Mouse (Mus musculus) CH12.LX (cell line): ENCODE measurements around the gene 1700025C18Rik. TPM values are rescaled to one million over a fixed set of nuclear protein-coding genes. Genes with fewer than 3 reads are reported as not detected.

ENCODE experiments used
- DNase-seq: peaks from one replicate; pipeline ENCODE4 v3.0.0-alpha.2; 2013; ENCODE audit errors: extremely low read depth
- H3K27ac ChIP-seq: 2 replicates; pipeline ENCODE4 v1.5.1; 2012; ENCODE audit warnings: low read depth, mild to moderate bottlenecking, control low read depth, moderate library complexity; ENCODE audit not compliant: insufficient read depth
- H3K27me3 ChIP-seq: replicated peaks from 2 replicates; pipeline ENCODE3; 2012; ENCODE audit warnings: inconsistent platforms
- H3K36me3 ChIP-seq, 2 experiments: replicated peaks in 1 of 2; 2 replicates each; pipeline versions ENCODE3 to v1.6.1; 2012; ENCODE audit warnings: inconsistent platforms in 1 of 2, low read length in 1 of 2, mild to moderate bottlenecking in 1 of 2, mixed read lengths in 1 of 2, moderate library complexity in 1 of 2; ENCODE audit not compliant: control insufficient read depth in 1 of 2, insufficient read depth in 1 of 2
- H3K4me1 ChIP-seq, 2 experiments: 2 replicates each; pipeline ENCODE4 v1.6.1; 2012; ENCODE audit warnings: inconsistent platforms in 1 of 2, moderate library complexity in 1 of 2; ENCODE audit not compliant: insufficient read depth in 2 of 2, control insufficient read depth in 1 of 2
- H3K4me2 ChIP-seq: 2 replicates; pipeline ENCODE4 v1.6.1; 2012; ENCODE audit warnings: low read depth, mild to moderate bottlenecking, control low read depth; ENCODE audit not compliant: poor library complexity, insufficient read depth, severe bottlenecking
- H3K4me3 ChIP-seq, 3 experiments: fragments of 150-350 bp in 1 of 3; sonication (generic) in 1 of 3; replicated peaks in 1 of 3; 2 replicates each; pipeline versions ENCODE3 to v1.5.1; 2011 to 2012; ENCODE audit warnings: low read depth in 2 of 3, low read length in 2 of 3, mild to moderate bottlenecking in 2 of 3, moderate library complexity in 2 of 3, control low read depth in 1 of 3, improper control_type of control experiment in 1 of 3, inconsistent platforms in 1 of 3, mixed read lengths in 1 of 3; ENCODE audit not compliant: poor library complexity in 1 of 3
- H3K79me2 ChIP-seq: replicated peaks from 2 replicates; pipeline ENCODE4 v1.6.1; 2012; ENCODE audit warnings: mild to moderate bottlenecking, moderate library complexity; ENCODE audit not compliant: control insufficient read depth, poor library complexity, insufficient read depth, severe bottlenecking; ENCODE audit errors: extremely low read depth
- H3K9ac ChIP-seq: 2 replicates; pipeline ENCODE4 v1.6.1; 2012; ENCODE audit warnings: low read depth, mild to moderate bottlenecking, control low read depth, moderate library complexity; ENCODE audit not compliant: insufficient read depth
- H3K9me3 ChIP-seq: replicated peaks from 2 replicates; pipeline ENCODE3; 2012; ENCODE audit warnings: low read length, inconsistent platforms, mixed read lengths
- CHD1 ChIP-seq: IDR thresholded peaks from 2 replicates; pipeline ENCODE4 v1.6.1; 2012; ENCODE audit warnings: low read depth, low read length, improper control_type of control experiment, inconsistent platforms
- CHD2 ChIP-seq: IDR thresholded peaks from 2 replicates; pipeline ENCODE4 v1.6.1; 2011; ENCODE audit warnings: low read length, improper control_type of control experiment
- CTCF ChIP-seq, 2 experiments: IDR thresholded peaks in 1 of 2; conservative IDR thresholded peaks in 1 of 2; 2 replicates each; pipeline ENCODE4 v1.5.1; 2011 to 2012; ENCODE audit warnings: low read depth in 2 of 2, low read length in 2 of 2, improper control_type of control experiment in 1 of 2, inconsistent platforms in 1 of 2, mild to moderate bottlenecking in 1 of 2, moderate library complexity in 1 of 2
- E2F4 ChIP-seq: IDR thresholded peaks from 2 replicates; pipeline ENCODE4 v1.6.1; 2011; ENCODE audit warnings: low read depth, low read length, improper control_type of control experiment; ENCODE audit not compliant: insufficient replicate concordance
- EP300 ChIP-seq: IDR thresholded peaks from 2 replicates; pipeline ENCODE4 v1.6.1; 2011; ENCODE audit warnings: low read length, improper control_type of control experiment
- ETS1 ChIP-seq: conservative IDR thresholded peaks from 2 replicates; pipeline ENCODE4 v1.6.1; 2012; ENCODE audit warnings: low read depth, mild to moderate bottlenecking, inconsistent platforms, low read length, improper control_type of control experiment, moderate library complexity
- GABPA ChIP-seq: IDR thresholded peaks from 2 replicates; pipeline ENCODE4 v1.6.1; 2012; ENCODE audit warnings: low read depth, low read length, improper control_type of control experiment, inconsistent platforms; ENCODE audit not compliant: insufficient replicate concordance
- HCFC1 ChIP-seq: IDR thresholded peaks from 2 replicates; pipeline ENCODE4 v1.6.1; 2012; ENCODE audit warnings: low read depth, mild to moderate bottlenecking, inconsistent platforms, low read length, improper control_type of control experiment
- IRF4 ChIP-seq: IDR thresholded peaks from 2 replicates; pipeline ENCODE4 v1.6.1; 2014; ENCODE audit warnings: low read depth, mild to moderate bottlenecking, inconsistent platforms, low read length, improper control_type of control experiment
- MAFK ChIP-seq: IDR thresholded peaks from 2 replicates; pipeline ENCODE4 v1.6.1; 2011; ENCODE audit warnings: low read length, improper control_type of control experiment; ENCODE audit not compliant: insufficient replicate concordance
- MAX ChIP-seq: IDR thresholded peaks from 2 replicates; pipeline ENCODE4 v1.6.1; 2011; ENCODE audit warnings: low read length, improper control_type of control experiment
- MAZ ChIP-seq: IDR thresholded peaks from 2 replicates; pipeline ENCODE4 v1.6.1; 2012; ENCODE audit warnings: low read depth, mild to moderate bottlenecking, inconsistent platforms, low read length, improper control_type of control experiment, moderate library complexity
- NRF1 ChIP-seq: IDR thresholded peaks from 2 replicates; pipeline ENCODE4 v1.6.1; 2014; ENCODE audit warnings: low read depth, mild to moderate bottlenecking, inconsistent platforms, low read length, improper control_type of control experiment, moderate library complexity
- PAX5 ChIP-seq: IDR thresholded peaks from 2 replicates; pipeline ENCODE4 v1.6.1; 2012; ENCODE audit warnings: low read length, inconsistent platforms, mixed read lengths
- POLR2A ChIP-seq: IDR thresholded peaks from 2 replicates; pipeline ENCODE4 v1.6.1; 2011; ENCODE audit warnings: low read depth, mild to moderate bottlenecking, improper control_type of control experiment, low read length
- TCF12 ChIP-seq: IDR thresholded peaks from 2 replicates; pipeline ENCODE4 v1.6.1; 2014; ENCODE audit warnings: low read depth, mild to moderate bottlenecking, inconsistent platforms, low read length, improper control_type of control experiment
- UBTF ChIP-seq: IDR thresholded peaks from 2 replicates; pipeline ENCODE4 v1.6.1; 2012; ENCODE audit warnings: low read depth, mild to moderate bottlenecking, inconsistent platforms, low read length, improper control_type of control experiment, moderate library complexity
- ZC3H11A ChIP-seq: IDR thresholded peaks from 2 replicates; pipeline ENCODE4 v1.6.1; 2012; ENCODE audit warnings: low read depth, mild to moderate bottlenecking, inconsistent platforms, low read length, improper control_type of control experiment
- ZKSCAN1 ChIP-seq: IDR thresholded peaks from 2 replicates; pipeline ENCODE4 v1.6.1; 2012; ENCODE audit warnings: low read depth, inconsistent platforms, low read length, improper control_type of control experiment, borderline replicate concordance
- ZMIZ1 ChIP-seq: IDR thresholded peaks from 2 replicates; pipeline ENCODE4 v1.6.1; 2012; ENCODE audit warnings: low read depth, mild to moderate bottlenecking, inconsistent platforms, low read length, improper control_type of control experiment
- dilution Hi-C: fragments of 300-500 bp; cut with MboI; formaldehyde crosslinking; loops from 2 replicates; pipeline ENCODE4 v1.14.3; 2020; ENCODE audit warnings: low sequenced_read_pairs; ENCODE audit not compliant: extremely low pct_unique_long_range_greater_than_20kb, extremely low pct_ligation_motif_present
- in situ Hi-C: fragments of 300-500 bp; cut with MboI; formaldehyde crosslinking; loops from 3 replicates; pipeline ENCODE4 v1.14.3; 2019; ENCODE audit warnings: low sequenced_read_pairs, low pct_ligation_motif_present, low pct_unique_long_range_greater_than_20kb, mixed read lengths
- polyA plus RNA-seq: library from polyadenylated mRNA; unstranded; fragments of >175 nt; gene quantifications from 2 replicates; pipeline ENCODE4 v1.2.1, GENCODE M21; 2012; ENCODE audit warnings: low read depth; ENCODE audit not compliant: insufficient read length
- total RNA-seq, 2 experiments: library from RNA; depleted of rRNA; stranded (reverse); fragments of 300-350 nt in 1 of 2; fragments of >200 nt in 1 of 2; gene quantifications; 2 replicates each; pipeline ENCODE4 v1.2.3; 2012 to 2014

1700025C18Rik gene
- total and polyA plus RNA-seq, 3 experiments: not detected

GRCm38 (mm10) chr2:165068806-165069205 lies 21.7 kb downstream of the 1700025C18Rik start:
- Histone ChIP-seq H3K4me1 (peaks cover 6 to 24% of the 10 kb centered on the region in 2 experiments), H3K27me3 (no peaks in the 10 kb centered on the region), H3K36me3 (peaks cover 65 to 79% of the 10 kb centered on the region in 2 experiments), H3K4me3 (no peak overlapping the region), H3K9ac (no peak overlapping the region), H3K79me2 (no peaks in the 10 kb centered on the region), H3K4me2 (no peak overlapping the region), H3K27ac (no peak overlapping the region), H3K9me3 (no peaks in the 10 kb centered on the region)
- dilution Hi-C loops: no loop called here
- TF ChIP-seq ZC3H11A (no peak), ZKSCAN1 (no peak), MAX (no peak), NRF1 (no peak), EP300 (no peak), CHD1 (no peak), PAX5 (no peak), CTCF (conservative IDR thresholded peaks at IDR 0.05 in 1 of 2, IDR thresholded peaks at IDR 0.05 in 1 of 2; ENCODE audit: low read depth in 2 of 2, low read length in 2 of 2) (no peak), HCFC1 (no peak), GABPA (no peak), ZMIZ1 (no peak), CHD2 (no peak), TCF12 (no peak), UBTF (no peak), E2F4 (no peak), IRF4 (no peak), MAZ (no peak), MAFK (no peak), ETS1 (no peak)
- in situ Hi-C loops: loop anchor here (5.0 kb wide), 1 partner anchor 107 kb away; the partner anchor contains the start of gene Slc12a5
- no peak for DNase-seq

GRCm38 (mm10) chr2:165064489-165064888 lies 26.1 kb downstream of the 1700025C18Rik start:
- no peak overlapping the region for H3K4me3 ChIP-seq
- H3K27ac ChIP-seq: no peak overlapping the region
- DNase-seq: no peak
- no peak overlapping the region for H3K9ac ChIP-seq
- H3K9me3 ChIP-seq: no peaks in the 10 kb centered on the region
- in situ Hi-C loops (no loop called here), dilution Hi-C loops (no loop called here)
- TF ChIP-seq POLR2A (0 out of 2 replicates have a peak, but pooled peaks have one; percentile 23), HCFC1 (no peak)
- no peaks in the 10 kb centered on the region for H3K27me3 ChIP-seq
- H3K4me2 ChIP-seq: no peak overlapping the region
- peaks cover 27% of the 10 kb centered on the region for H3K79me2 ChIP-seq
- peaks cover 73 to 92% of the 10 kb centered on the region in 2 experiments for H3K36me3 ChIP-seq
- peaks cover 11 to 55% of the 10 kb centered on the region in 2 experiments for H3K4me1 ChIP-seq
